Mouse (Mus musculus) gastrocnemius, postnatal 4 days (tissue): ENCODE data around the gene Serinc5. TPM values are rescaled to one million over a fixed set of nuclear protein-coding genes. Genes with fewer than 3 reads are reported as not detected.
"Not testable (repeated sequence)": the region's sequence is repeated elsewhere in the genome, so short reads cannot be mapped to it uniquely, and the experiment has no call there.

Experiments
- DNase-seq, 2 experiments: peaks; one replicate each; pipeline ENCODE4 v3.0.0; 2021 to 2022; ENCODE audit warnings: low spot score in 2 of 2, mixed read lengths in 2 of 2
- total RNA-seq, 2 experiments: library from RNA; stranded (reverse); gene quantifications; 2 replicates each; pipeline ENCODE4 v1.2.3; 2021

Serinc5 gene
- total RNA-seq, 2 experiments from 2014 or later: 35.8 to 37.7 TPM

DNA sequence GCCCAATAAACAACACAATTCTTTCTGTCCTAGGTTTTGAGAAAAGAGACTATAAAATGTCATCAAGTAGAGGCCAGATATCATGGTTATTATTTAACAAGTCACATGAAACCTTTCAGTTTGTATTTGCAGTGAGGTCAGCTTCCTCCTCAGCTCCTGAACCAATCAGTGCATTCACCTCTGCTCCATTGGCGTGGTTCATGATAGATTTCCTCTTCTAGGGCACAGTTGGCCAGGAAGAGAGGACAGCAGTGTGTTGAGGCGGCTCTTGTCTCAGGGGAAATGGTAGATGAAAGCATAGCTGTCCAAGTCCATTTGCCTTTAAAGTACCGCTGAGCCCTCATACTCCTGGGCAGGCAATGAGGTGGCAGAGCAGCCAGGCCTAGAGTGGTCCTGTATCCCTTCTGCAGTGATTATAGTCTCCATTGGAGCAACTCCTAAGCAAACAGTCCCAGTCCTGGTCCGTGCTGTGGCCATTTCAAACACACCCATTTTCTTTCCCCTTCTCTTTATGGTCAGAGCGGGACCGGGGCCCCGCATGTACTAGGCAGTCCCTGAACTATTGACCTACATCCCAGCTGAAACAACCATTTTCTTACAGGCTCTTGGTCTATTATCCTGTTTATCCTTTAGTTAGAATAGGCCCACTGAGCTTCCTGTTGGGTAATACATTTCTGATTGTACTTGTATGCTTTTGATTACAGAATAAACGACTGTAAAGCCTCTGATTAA is 51.8 kb downstream of the Serinc5 start:
- no peak for DNase-seq

- no peak for DNase-seq
Measured at GRCm38 (mm10) chr13:92665008-92665407, 54.1 kb downstream of the Serinc5 start.

GRCm38 (mm10) chr13:92668214-92668985 is 57.5 kb downstream of the Serinc5 start:
- no peak for DNase-seq

GRCm38 (mm10) chr13:92671727-92672126 is 60.8 kb downstream of the Serinc5 start:
- no peak for DNase-seq

GRCm38 (mm10) chr13:92674676-92675075 is 63.8 kb downstream of the Serinc5 start:
- no peak for DNase-seq

- no peak for DNase-seq
Measured at GRCm38 (mm10) chr13:92675308-92675707, 64.4 kb downstream of the Serinc5 start.

DNA sequence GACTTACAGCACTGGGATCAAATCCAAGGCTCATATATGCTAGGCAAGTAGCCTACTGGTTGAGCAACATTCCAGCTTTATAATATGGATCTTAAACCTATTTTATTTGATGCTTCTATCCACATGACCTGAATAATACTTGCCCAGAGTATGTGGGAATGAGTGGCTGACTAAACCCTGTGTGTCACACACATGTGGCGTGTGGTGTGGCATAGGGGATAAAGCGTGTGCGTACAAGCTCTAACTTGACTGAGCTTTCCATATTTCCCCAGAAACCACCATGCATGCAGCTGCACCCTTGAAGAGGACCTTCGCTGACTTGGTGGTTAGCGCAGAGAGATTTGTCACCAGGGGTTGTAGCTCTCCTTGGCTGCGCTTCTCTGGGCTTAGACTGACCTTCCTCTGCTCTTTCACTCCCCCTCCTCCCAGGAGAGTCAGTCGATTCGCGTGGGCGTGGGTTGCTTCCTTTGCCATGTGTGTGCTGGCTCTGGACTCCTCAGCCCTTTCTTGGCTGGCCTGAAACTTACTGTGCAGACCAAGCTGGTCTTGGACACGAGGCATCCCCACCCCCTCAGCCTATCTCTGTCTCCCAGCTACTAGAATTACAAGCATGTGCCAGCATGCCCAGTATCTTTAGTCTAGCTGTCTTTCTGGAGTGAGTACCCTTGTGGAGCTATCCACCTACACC is 65.2 kb downstream of the Serinc5 start:
- DNase-seq: peak in 1 of 2 experiments; percentile 33

GRCm38 (mm10) chr13:92677656-92678055 is 66.8 kb downstream of the Serinc5 start:
- DNase-seq: no peak

GRCm38 (mm10) chr13:92679661-92680060 is 68.8 kb downstream of the Serinc5 start:
- no peak for DNase-seq

DNA sequence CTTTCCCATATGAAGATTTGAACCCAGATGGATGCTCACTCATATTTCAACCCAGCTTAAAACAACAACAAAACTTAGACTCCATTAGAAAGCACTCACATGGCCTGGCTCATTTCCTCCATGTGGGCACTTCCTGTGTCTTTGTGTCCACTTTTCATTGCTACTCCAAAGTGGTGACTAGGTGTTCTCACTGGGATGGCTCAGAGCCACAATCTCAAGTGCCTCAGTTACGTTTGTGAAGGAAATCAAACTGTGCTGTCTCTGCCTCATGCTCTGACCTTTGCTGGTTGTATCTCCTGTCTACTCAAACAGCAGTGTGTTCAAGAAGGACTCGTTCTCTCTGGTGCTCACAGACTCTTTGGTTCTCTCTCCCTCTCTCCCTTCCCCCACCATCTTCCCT is 70.7 kb downstream of the Serinc5 start:
- DNase-seq: no peak

DNA sequence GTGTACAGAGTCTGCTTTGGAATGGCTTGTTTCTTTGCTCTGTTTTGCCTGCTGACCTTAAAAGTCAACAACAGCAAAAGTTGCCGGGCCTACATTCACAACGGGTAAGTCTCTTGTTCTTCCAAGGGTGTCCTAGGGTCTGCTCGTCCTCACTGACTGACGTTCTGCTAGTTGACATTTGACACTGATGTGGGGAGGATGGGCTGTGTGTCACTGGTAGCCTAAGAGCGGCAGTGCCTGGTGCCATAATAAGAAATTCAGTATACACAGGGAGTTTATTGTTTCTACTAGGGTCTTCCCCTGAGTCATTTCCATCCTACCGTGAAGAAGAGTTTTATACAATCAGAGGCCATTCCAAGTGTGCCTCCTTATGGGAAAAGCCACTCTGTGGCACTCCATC is 71.9 kb downstream of the Serinc5 start:
- DNase-seq: no peak

GRCm38 (mm10) chr13:92683464-92683863 is 72.6 kb downstream of the Serinc5 start:
- no peak for DNase-seq

DNA sequence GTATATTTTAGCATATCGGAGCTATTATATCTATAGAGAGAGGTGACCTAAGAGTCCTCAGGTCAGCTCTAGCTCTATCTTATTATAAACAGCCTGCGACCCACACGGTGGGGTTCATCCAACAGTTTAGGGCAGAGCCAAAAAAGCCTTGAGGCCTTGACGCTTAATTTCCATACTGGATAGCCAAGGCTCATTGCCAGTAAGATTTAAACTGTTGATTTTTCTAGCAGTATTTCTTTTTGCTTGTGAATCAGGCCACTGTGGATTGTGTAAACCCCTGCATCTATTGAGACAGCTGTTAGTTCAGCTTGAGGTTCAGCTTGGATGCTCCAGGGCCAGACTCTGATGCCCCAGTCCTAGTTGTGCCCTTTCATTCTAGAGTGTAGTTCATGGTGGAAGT is 73.4 kb downstream of the Serinc5 start:
- DNase-seq: no peak

DNA sequence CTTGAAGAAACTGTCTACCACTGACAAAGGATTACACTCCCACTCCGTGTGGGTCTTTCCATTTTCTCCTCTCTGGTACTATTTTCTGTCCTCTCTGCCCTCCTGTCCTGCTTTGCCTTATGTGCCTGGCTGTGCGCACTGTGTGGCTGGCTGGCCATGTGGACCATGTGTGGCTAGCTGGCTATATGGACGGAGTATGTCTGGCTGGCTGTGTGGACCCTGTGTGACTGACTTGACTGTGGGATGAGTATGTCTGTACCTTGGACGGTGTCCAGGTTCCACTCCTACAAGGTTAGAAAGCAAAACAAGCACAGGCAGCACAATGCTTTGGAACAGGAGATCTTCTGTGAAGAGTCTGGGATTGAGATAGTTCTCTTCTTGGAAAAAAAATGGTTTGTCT is 74.4 kb downstream of the Serinc5 start:
- DNase-seq: no peak

- not testable (repeated sequence) for DNase-seq
Measured at GRCm38 (mm10) chr13:92687151-92687550, 76.3 kb downstream of the Serinc5 start.

DNA sequence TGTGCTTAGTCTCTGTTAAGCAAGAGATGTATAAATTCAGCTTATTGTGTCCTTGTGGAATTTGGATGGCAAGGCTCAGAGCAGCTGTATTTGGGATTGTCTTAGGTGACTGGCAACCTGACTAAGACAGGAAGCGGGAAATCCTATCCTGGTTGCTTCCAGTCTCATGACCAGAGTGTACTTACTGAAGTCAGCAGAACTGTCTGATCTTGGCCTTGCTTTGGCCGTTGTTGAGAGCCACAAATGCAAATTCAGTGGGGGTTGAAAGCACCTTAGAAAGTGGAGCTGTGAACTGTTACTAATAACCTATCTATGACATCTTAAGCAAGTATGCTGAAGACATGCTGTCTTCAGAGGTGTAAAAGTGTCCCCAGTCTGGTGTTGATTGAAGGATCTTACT is 78.2 kb downstream of the Serinc5 start:
- DNase-seq: no peak

DNA sequence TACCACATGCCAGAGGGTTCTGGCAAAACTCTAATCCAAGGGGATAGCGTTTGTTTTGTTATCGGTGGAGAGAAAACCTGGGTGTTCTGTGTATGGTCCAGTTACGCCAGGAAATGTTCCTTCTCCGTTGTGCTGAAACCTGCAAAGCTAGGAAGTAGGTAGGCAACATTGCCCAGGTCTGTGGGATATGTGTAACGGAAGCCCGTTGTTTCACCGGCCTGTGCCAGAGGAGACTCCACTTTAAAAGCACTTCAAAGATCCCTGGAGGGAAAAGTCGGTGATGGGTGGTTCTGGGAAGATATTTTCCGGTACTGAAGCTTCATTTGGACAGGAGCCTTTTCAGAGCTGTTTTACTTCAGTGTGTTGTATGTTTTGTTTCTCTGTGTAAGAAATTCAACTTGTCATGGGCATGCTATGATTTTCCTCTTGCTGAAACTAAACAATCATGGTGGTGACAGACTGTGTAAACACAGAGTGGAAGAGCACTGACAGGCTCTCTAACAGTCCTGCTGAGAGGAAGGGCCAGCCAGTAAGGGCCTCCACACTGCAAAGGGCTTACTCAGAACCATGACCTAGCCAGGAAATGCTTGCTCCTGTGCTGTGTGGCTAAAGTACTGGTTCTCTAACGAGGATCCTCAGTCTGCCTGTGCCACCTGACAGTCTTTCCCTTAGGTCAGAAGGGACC is 83.1 kb downstream of the Serinc5 start:
- no peak for DNase-seq

GRCm38 (mm10) chr13:92696491-92696939 is 85.6 kb downstream of the Serinc5 start:
- no peak for DNase-seq

DNA sequence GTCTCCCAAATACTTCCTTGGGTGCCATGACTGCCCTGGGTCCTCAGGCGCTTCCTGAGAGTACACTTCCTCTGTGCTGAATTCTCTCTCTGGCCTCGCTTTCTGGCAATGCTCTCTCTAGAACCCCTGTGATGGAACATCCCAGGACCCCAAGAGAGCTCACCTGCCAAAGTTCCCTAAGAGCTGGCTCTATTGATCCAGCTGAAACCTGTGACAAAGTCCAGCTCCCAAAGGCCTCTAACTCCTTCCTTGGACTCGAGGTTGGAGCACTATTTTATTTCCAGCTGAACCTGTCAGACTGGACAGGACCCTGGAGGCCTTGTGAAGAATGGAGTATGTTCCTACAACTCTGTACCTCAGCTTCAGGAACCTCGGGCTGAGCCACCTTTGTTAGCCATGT is 86.2 kb downstream of the Serinc5 start:
- no peak for DNase-seq

DNA sequence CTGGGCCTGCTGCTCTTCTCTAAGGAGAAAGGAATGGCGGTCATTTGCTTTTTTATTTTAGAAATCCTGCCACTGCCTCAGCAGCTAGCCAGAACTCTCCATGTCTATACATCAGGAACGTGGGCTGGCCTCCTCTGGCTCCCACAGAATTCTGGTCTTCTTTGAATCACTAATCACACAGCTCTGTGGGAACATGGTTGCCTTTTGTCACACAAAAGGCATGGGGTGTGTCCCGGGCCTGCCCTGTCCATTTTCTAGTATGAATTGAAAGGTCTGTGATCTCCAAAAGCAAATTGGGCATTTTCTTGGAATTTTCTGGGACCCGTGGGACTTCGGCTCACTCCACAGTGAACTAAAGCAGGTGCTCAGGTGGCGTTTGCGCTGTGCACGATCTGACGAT is 87.9 kb downstream of the Serinc5 start:
- DNase-seq: no peak

GRCm38 (mm10) chr13:92699395-92699794 is 88.5 kb downstream of the Serinc5 start:
- DNase-seq: no peak
